Mouse (Mus musculus) stomach, embryonic 15.5 days (tissue): Measurements from ENCODE around the gene Hoxd10. TPM values are rescaled to one million over a fixed set of nuclear protein-coding genes. Genes with fewer than 3 reads are reported as not detected.
A peak's percentile ranks its signal among the peaks of the same experiment; 100 is the strongest.

ENCODE experiments used
- ATAC-seq: fragments of 200-750 bp; cut with Nextera tagmentation; 2 replicates; pipeline ENCODE4 v1.8.0; 2017; ENCODE audit warnings: low read depth, moderate number of reproducible peaks, moderate TSS enrichment; ENCODE audit not compliant: insufficient read depth, low FRiP score
- H3K27ac ChIP-seq: fragments of 300-500 bp; sonication (generic); 2 replicates; pipeline ENCODE4 v1.5.1; 2015; ENCODE audit warnings: mild to moderate bottlenecking, inconsistent platforms
- H3K27me3 ChIP-seq: fragments of 300-500 bp; sonication (generic); replicated peaks from 2 replicates; pipeline ENCODE4 v1.6.1; 2015; ENCODE audit warnings: inconsistent platforms
- H3K36me3 ChIP-seq: fragments of 300-500 bp; sonication (generic); 2 replicates; pipeline ENCODE4 v1.6.1; 2015; ENCODE audit warnings: inconsistent platforms
- H3K4me1 ChIP-seq: fragments of 300-500 bp; sonication (generic); 2 replicates; pipeline ENCODE4 v1.6.1; 2015; ENCODE audit warnings: inconsistent platforms
- H3K4me2 ChIP-seq: fragments of 300-500 bp; sonication (generic); 2 replicates; pipeline ENCODE4 v1.6.1; 2015; ENCODE audit warnings: mild to moderate bottlenecking, inconsistent platforms
- H3K4me3 ChIP-seq: fragments of 300-500 bp; sonication (generic); replicated peaks from 2 replicates; pipeline ENCODE4 v1.5.1; 2015; ENCODE audit warnings: inconsistent platforms
- H3K9ac ChIP-seq: fragments of 300-500 bp; sonication (generic); 2 replicates; pipeline ENCODE4 v1.6.1; 2015; ENCODE audit warnings: inconsistent platforms
- H3K9me3 ChIP-seq: fragments of 300-500 bp; sonication (generic); 2 replicates; pipeline ENCODE4 v1.6.1; 2016; ENCODE audit warnings: inconsistent platforms
- WGBS: fragments of 180-500 bp; shearing (Covaris S2); methylation state at CpG from one replicate; pipeline ENCODE4 v1.1.7; 2015; 5-methylcytosine and 5-hydroxymethylcytosine counted together
- polyA plus RNA-seq: library from polyadenylated mRNA; unstranded; fragments of >200 nt; fragmentation: Nextera tagmentation; extraction: Ambion mirVana; gene quantifications from 2 replicates; pipeline ENCODE4 v1.2.1, GENCODE M21; 2015

The Hoxd10 gene
- polyA plus RNA-seq, 1 experiment from 2014 or later, result 2.4 TPM

- Histone ChIP-seq H3K4me3 (no peak overlapping the region), H3K27me3 (peaks cover 99% of the 10 kb centered on the region)
- 18% methylated on average over 2 of the region's 2 CpGs for WGBS
Measured at GRCm38 (mm10) chr2:74677106-74677505, 14.6 kb upstream of the Hoxd10 start.

GRCm38 (mm10) chr2:74678891-74679595 is 12.7 kb upstream of the Hoxd10 start, which contains the start of gene Hoxd11:
TSS of gene Hoxd11 (plus strand) at chr2:74679557.
- H3K9me3 ChIP-seq, result no peaks in the 10 kb centered on the region
- peaks cover 100% of the 10 kb centered on the region for H3K27me3 ChIP-seq
- no peak within 1 kb of the TSS for H3K4me2 ChIP-seq
- H3K27ac ChIP-seq, result no peak within 1 kb of the TSS
- H3K4me3 ChIP-seq, result no peak within 1 kb of the TSS
- no peak for ATAC-seq
- H3K36me3 ChIP-seq, result no peaks in the 10 kb centered on the region
- H3K4me1 ChIP-seq, result peaks cover 17% of the 10 kb centered on the region
- no peak within 1 kb of the TSS for H3K9ac ChIP-seq
- 4% methylated on average over 15 of the region's 15 CpGs for WGBS

More at GRCm38 (mm10) chr2:74677106-74677505, 14.6 kb upstream of the Hoxd10 start:
- H3K27ac ChIP-seq, result no peak overlapping the region
- no peak overlapping the region for H3K4me2 ChIP-seq
- H3K9me3 ChIP-seq, result no peaks in the 10 kb centered on the region
- H3K9ac ChIP-seq, result no peak overlapping the region
- peaks cover 12% of the 10 kb centered on the region for H3K4me1 ChIP-seq
- no peak for ATAC-seq
- no peaks in the 10 kb centered on the region for H3K36me3 ChIP-seq

GRCm38 (mm10) chr2:74679596-74679971 is 12.1 kb upstream of the Hoxd10 start:
- Histone ChIP-seq H3K4me2 (no peak overlapping the region), H3K27ac (no peak overlapping the region), H3K36me3 (no peaks in the 10 kb centered on the region), H3K4me1 (peaks cover 17% of the 10 kb centered on the region), H3K9ac (no peak overlapping the region), H3K9me3 (no peaks in the 10 kb centered on the region), H3K4me3 (no peak overlapping the region), H3K27me3 (peaks cover 100% of the 10 kb centered on the region)
- under 1% methylated on average over 26 of the region's 26 CpGs for WGBS
- no peak for ATAC-seq

- H3K27ac ChIP-seq, result no peak overlapping the region
- no peak overlapping the region for H3K4me2 ChIP-seq
- peaks cover 17% of the 10 kb centered on the region for H3K4me1 ChIP-seq
- H3K9ac ChIP-seq, result no peak overlapping the region
- H3K36me3 ChIP-seq, result no peaks in the 10 kb centered on the region
- no peak overlapping the region for H3K4me3 ChIP-seq
- H3K27me3 ChIP-seq, result peaks cover 100% of the 10 kb centered on the region
- no peaks in the 10 kb centered on the region for H3K9me3 ChIP-seq
- ATAC-seq, result no peak
- WGBS, result under 1% methylated on average over 23 of the region's 23 CpGs
Measured at GRCm38 (mm10) chr2:74679980-74680379, 11.7 kb upstream of the Hoxd10 start.

GRCm38 (mm10) chr2:74680561-74681398 is 10.9 kb upstream of the Hoxd10 start:
- Histone ChIP-seq H3K9me3 (no peaks in the 10 kb centered on the region), H3K27ac (no peak overlapping the region), H3K36me3 (no peaks in the 10 kb centered on the region), H3K4me3 (no peak overlapping the region), H3K4me2 (no peak overlapping the region), H3K9ac (no peak overlapping the region), H3K27me3 (peaks cover 98% of the 10 kb centered on the region), H3K4me1 (peaks cover 17% of the 10 kb centered on the region)
- WGBS, result 3% methylated on average over 21 of the region's 21 CpGs
- no peak for ATAC-seq

GRCm38 (mm10) chr2:74681594-74682531 is 9.9 kb upstream of the Hoxd10 start:
- under 1% methylated on average over 72 of the region's 78 CpGs for WGBS
- H3K27ac ChIP-seq, result no peak overlapping the region
- H3K36me3 ChIP-seq, result no peaks in the 10 kb centered on the region
- peak overlapping the region; percentile 24; the same call in 1 of the 2 replicates for H3K4me3 ChIP-seq
- ATAC-seq, result no peak
- H3K27me3 ChIP-seq, result peaks cover 94% of the 10 kb centered on the region
- H3K4me2 ChIP-seq, result peak overlapping the region; percentile 46
- no peaks in the 10 kb centered on the region for H3K9me3 ChIP-seq
- peaks cover 17% of the 10 kb centered on the region for H3K4me1 ChIP-seq
- no peak overlapping the region for H3K9ac ChIP-seq

- H3K4me1 ChIP-seq, result peaks cover 17% of the 10 kb centered on the region
- peak overlapping the region; percentile 46 for H3K4me2 ChIP-seq
- ATAC-seq, result no peak
- H3K27ac ChIP-seq, result no peak overlapping the region
- peak overlapping the region; percentile 24; the same call in 1 of the 2 replicates for H3K4me3 ChIP-seq
- H3K27me3 ChIP-seq, result peaks cover 94% of the 10 kb centered on the region
- WGBS, result under 1% methylated on average over 44 of the region's 51 CpGs
- H3K9ac ChIP-seq, result no peak overlapping the region
- H3K9me3 ChIP-seq, result no peaks in the 10 kb centered on the region
- no peaks in the 10 kb centered on the region for H3K36me3 ChIP-seq
Measured at GRCm38 (mm10) chr2:74682796-74683195, 8.9 kb upstream of the Hoxd10 start.

- no peak overlapping the region for H3K27ac ChIP-seq
- no peak for ATAC-seq
- no peak overlapping the region for H3K9ac ChIP-seq
Measured at GRCm38 (mm10) chr2:74683471-74683951, 8.2 kb upstream of the Hoxd10 start.

GRCm38 (mm10) chr2:74684106-74684505 is 7.6 kb upstream of the Hoxd10 start:
- ATAC-seq, result no peak
- Histone ChIP-seq H3K36me3 (no peaks in the 10 kb centered on the region), H3K4me3 (no peak overlapping the region), H3K4me1 (peaks cover 17% of the 10 kb centered on the region), H3K4me2 (no peak overlapping the region), H3K27me3 (peaks cover 94% of the 10 kb centered on the region), H3K9me3 (no peaks in the 10 kb centered on the region), H3K27ac (no peak overlapping the region), H3K9ac (no peak overlapping the region)
- 2% methylated on average over 12 of the region's 12 CpGs for WGBS

More at GRCm38 (mm10) chr2:74683471-74683951, 8.2 kb upstream of the Hoxd10 start:
- Histone ChIP-seq H3K4me3 (no peak overlapping the region), H3K4me2 (no peak overlapping the region), H3K4me1 (peaks cover 17% of the 10 kb centered on the region), H3K36me3 (no peaks in the 10 kb centered on the region), H3K27me3 (peaks cover 94% of the 10 kb centered on the region), H3K9me3 (no peaks in the 10 kb centered on the region)
- WGBS, result 1% methylated on average over 18 of the region's 18 CpGs

- Histone ChIP-seq H3K36me3 (no peaks in the 10 kb centered on the region), H3K27me3 (peaks cover 94% of the 10 kb centered on the region), H3K27ac (no peak overlapping the region), H3K9ac (no peak overlapping the region), H3K4me2 (no peak overlapping the region), H3K9me3 (no peaks in the 10 kb centered on the region), H3K4me3 (no peak overlapping the region), H3K4me1 (peaks cover 17% of the 10 kb centered on the region)
- no peak for ATAC-seq
- 9% methylated on average over 4 of the region's 4 CpGs for WGBS
Measured at GRCm38 (mm10) chr2:74685059-74685603, 6.6 kb upstream of the Hoxd10 start.
